Comparison of ENCODE assay signal across 15 mouse cellular contexts in genomic region chr3:103773508-103773907, GRCm38 (mm10). TPM values are rescaled to one million over a fixed set of nuclear protein-coding genes. Genes with fewer than 3 reads are reported as not detected.
DNase-seq lines count a peak whose midpoint lies in the region; ATAC-seq and TF ChIP-seq lines count a peak whose summit lies in the region.
"Had no signal": no experiment of that assay in that cellular context is flagged by ENCODE, and none has a peak within 500 bp of the region (broad histone marks: within the 10 kb centered on the region; RNA-seq: fewer than 3 reads in every experiment).

No protein-coding gene starts in this region.

- no peak for DNase-seq in heart, adult 8-10 months (ENCODE audit: low spot score)
- DNase-seq in lung, postnatal 0 days (ENCODE audit: low spot score) = no peak
- no peak for DNase-seq in lung, postnatal 14 days
- no peak for DNase-seq in MEL (ENCODE audit: low read depth, low spot score)
- DNase-seq in adrenal gland, adult 8-10 months = no peak
- no peak for DNase-seq in T-cell, adult 2 months (ENCODE audit: low spot score)
- DNase-seq: cerebellum, adult 8-10 months; liver, embryonic 13.5 days had no signal

- H3K9ac ChIP-seq in heart, embryonic 14.5 days (ENCODE audit: low read length) = peak overlapping the region; percentile 60; the same call in 1 of the 2 replicates
- H3K9ac ChIP-seq in lung, postnatal 0 days (replicated peaks; ENCODE audit: low read depth) = no peak overlapping the region
- no peak overlapping the region for H3K9ac ChIP-seq in MEL (ENCODE audit: control insufficient read depth, low read depth, low read length, poor library complexity, severe bottlenecking)
- H3K9ac ChIP-seq: liver, embryonic 13.5 days had no signal

- ATAC-seq in heart, embryonic 14.5 days (ENCODE audit: insufficient number of reproducible peaks, insufficient read depth, low FRiP score, low read depth) = no peak
- no peak for ATAC-seq in lung, postnatal 0 days
- peak; percentile 40 for ATAC-seq in megakaryocyte progenitor cell, adult 5-6 weeks (replicated peaks; ENCODE audit: poor library complexity)
- ATAC-seq: forebrain, embryonic 16.5 days had no signal

- peak overlapping the region; percentile 71 to 95 for H3K27ac ChIP-seq in heart, embryonic 14.5 days (replicated peaks in 1 of 2; ENCODE audit: control insufficient read depth in 1 of 2, insufficient read depth in 1 of 2, low read depth in 2 of 2, low read length in 2 of 2)
- H3K27ac ChIP-seq in lung, postnatal 0 days (ENCODE audit: low read length) = peak overlapping the region; percentile 22
- H3K27ac ChIP-seq in MEL (ENCODE audit: control insufficient read depth, low read depth, low read length) = peak overlapping the region; percentile 7; the same call in 1 of the 2 replicates
- H3K27ac ChIP-seq: liver, embryonic 13.5 days had no signal

- TF ChIP-seq EP300 in lung, postnatal 0 days (IDR thresholded peaks at IDR 0.05) = no peak
- no peak for TF ChIP-seq EP300 in MEL (IDR thresholded peaks at IDR 0.05; ENCODE audit: low read depth in 1 of 2, low read length in 2 of 2)

- no peaks in the 10 kb centered on the region for H3K9me3 ChIP-seq in heart, embryonic 14.5 days (ENCODE audit: control insufficient read depth, low read length)
- H3K9me3 ChIP-seq in lung, postnatal 0 days (ENCODE audit: low read length) = no peaks in the 10 kb centered on the region
- no peaks in the 10 kb centered on the region for H3K9me3 ChIP-seq in MEL (replicated peaks; ENCODE audit: insufficient read depth, low read length)
- H3K9me3 ChIP-seq: liver, embryonic 13.5 days had no signal

- peaks cover 12% of the 10 kb centered on the region; the same call in 1 of the 2 replicates for H3K79me2 ChIP-seq in MEL (ENCODE audit: control insufficient read depth, insufficient read depth, low read length, poor library complexity)

- H3K36me3 ChIP-seq in heart, embryonic 14.5 days (ENCODE audit: control insufficient read depth, insufficient read depth, low read length) = peaks cover 46% of the 10 kb centered on the region
- peaks cover 17% of the 10 kb centered on the region for H3K36me3 ChIP-seq in lung, postnatal 0 days (ENCODE audit: insufficient read depth, low read length)
- H3K36me3 ChIP-seq in MEL (ENCODE audit: control insufficient read depth in 1 of 2, insufficient read depth in 2 of 2, low read length in 2 of 2) = peaks cover 5 to 11% of the 10 kb centered on the region in 2 experiments

- WGBS in heart, embryonic 14.5 days = 80% methylated on average over 3 of the region's 3 CpGs
- WGBS in lung, postnatal 0 days = 61% methylated on average over 3 of the region's 3 CpGs

- H3K4me1 ChIP-seq in heart, embryonic 14.5 days (ENCODE audit: control insufficient read depth in 2 of 2, insufficient read depth in 2 of 2, low read length in 2 of 2) = peaks cover 10 to 29% of the 10 kb centered on the region in 2 experiments
- peaks cover 32% of the 10 kb centered on the region for H3K4me1 ChIP-seq in lung, postnatal 0 days (ENCODE audit: insufficient read depth, low read depth, low read length)
- peaks cover 0 to 4% of the 10 kb centered on the region in 2 experiments; a peak in 1 of 4 replicates for H3K4me1 ChIP-seq in MEL (ENCODE audit: control insufficient read depth in 1 of 2, insufficient read depth in 2 of 2, low read length in 2 of 2)

- no peak overlapping the region for H3K4me2 ChIP-seq in heart, embryonic 14.5 days (ENCODE audit: low read length)
- H3K4me2 ChIP-seq in lung, postnatal 0 days (replicated peaks; ENCODE audit: low read depth, low read length) = no peak overlapping the region
- H3K4me2 ChIP-seq: liver, embryonic 13.5 days had no signal

- no peak for TF ChIP-seq RAD21 in MEL (IDR thresholded peaks at IDR 0.05; ENCODE audit: low read depth, low read length)

- TF ChIP-seq CTCF in lung, postnatal 0 days (IDR thresholded peaks at IDR 0.05) = no peak
- no peak for TF ChIP-seq CTCF in MEL (IDR thresholded peaks at IDR 0.05 in 2 of 3, conservative IDR thresholded peaks at IDR 0.05 in 1 of 3; ENCODE audit: control insufficient read depth in 1 of 3, insufficient read depth in 1 of 3, low read depth in 2 of 3, low read length in 3 of 3, poor library complexity in 1 of 3, severe bottlenecking in 1 of 3)

- TF ChIP-seq POLR2A in MEL (IDR thresholded peaks at IDR 0.05; ENCODE audit: control insufficient read depth in 1 of 2, insufficient read depth in 1 of 2, low read depth in 1 of 2, low read length in 2 of 2, poor library complexity in 1 of 2) = no peak

- H3K27me3 ChIP-seq in heart, embryonic 14.5 days (ENCODE audit: control insufficient read depth, insufficient read depth, low read length) = no peaks in the 10 kb centered on the region
- no peaks in the 10 kb centered on the region for H3K27me3 ChIP-seq in lung, postnatal 0 days (replicated peaks; ENCODE audit: insufficient read depth, low read length)
- no peaks in the 10 kb centered on the region for H3K27me3 ChIP-seq in MEL (ENCODE audit: control insufficient read depth in 1 of 2, insufficient read depth in 2 of 2, low read length in 2 of 2)
- H3K27me3 ChIP-seq: liver, embryonic 13.5 days had no signal

- no peak overlapping the region for H3K4me3 ChIP-seq in heart, embryonic 14.5 days (ENCODE audit: control insufficient read depth in 1 of 2, insufficient read depth in 1 of 2, low read depth in 1 of 2, low read length in 2 of 2)
- H3K4me3 ChIP-seq in lung, postnatal 0 days (ENCODE audit: low read depth, low read length) = no peak overlapping the region
- H3K4me3 ChIP-seq in MEL (ENCODE audit: control insufficient read depth in 1 of 2, insufficient read depth in 1 of 2, low read depth in 2 of 2, low read length in 2 of 2) = no peak overlapping the region
- H3K4me3 ChIP-seq: liver, embryonic 13.5 days had no signal

TF ChIP-seq in MEL, 35 proteins besides CTCF, POLR2A, EP300 and RAD21 (continues in another document):
- no peak for TF ChIP-seq NELFE (IDR thresholded peaks at IDR 0.05; ENCODE audit: low read depth, low read length)
- TF ChIP-seq E2F4 (IDR thresholded peaks at IDR 0.05; ENCODE audit: borderline replicate concordance, low read depth, low read length) = no peak
- no peak for TF ChIP-seq USF2 (IDR thresholded peaks at IDR 0.05; ENCODE audit: borderline replicate concordance in 1 of 2, insufficient read depth in 1 of 2, low read depth in 1 of 2, low read length in 2 of 2)
- no peak for TF ChIP-seq GABPA (IDR thresholded peaks at IDR 0.05; ENCODE audit: low read depth, low read length)

RNA-seq across cellular contexts. Expression of gene Hipk1, which starts 17.9 kb away (rescaled TPM):
- 14.4 and 15.3 TPM in 2 replicates for polyA plus RNA-seq in heart, embryonic 14.5 days (2014; fragmentation: Nextera tagmentation; extraction: Ambion mirVana)
- 100 to 1,000 TPM in 1 of 4 experiments, 10 to 100 TPM in 3; 83.0 to 105 (median 93.9) TPM for total RNA-seq in heart, adult 8-10 months (2022)
- 13.8 and 14.1 TPM in 2 replicates for polyA plus RNA-seq in lung, postnatal 0 days (2015; fragmentation: Nextera tagmentation; extraction: Ambion mirVana)
- total RNA-seq in MEL (2012; rRNA removed) = 16.7 and 17.8 TPM in 2 replicates
- polyA plus RNA-seq in MEL (2012; ENCODE audit: insufficient read depth in 1 of 2, insufficient read length in 2 of 2, low read depth in 1 of 2, low replicate concordance in 2 of 2, missing spikeins in 1 of 2) = 10 to 100 TPM in 1 of 2 experiments, not detected in 1; 28.7 TPM
- total RNA-seq in megakaryocyte progenitor cell, adult 5-6 weeks (2015) = 141 and 146 TPM in 2 replicates
- total RNA-seq in megakaryocyte progenitor cell, adult 5-6 weeks (2017) = 68.5 and 76.9 TPM in 2 replicates
- total RNA-seq in adrenal gland, adult 8-10 months (2022) = 100 to 1,000 TPM; 103 to 160 (median 130) TPM

RNA-seq across cellular contexts. Expression of gene Gm10964, which starts 34.3 kb away (rescaled TPM):
- not detected in 2 replicates for polyA plus RNA-seq in heart, embryonic 14.5 days (2014; fragmentation: Nextera tagmentation; extraction: Ambion mirVana)
- total RNA-seq in heart, adult 8-10 months (2022) = not detected
- not detected in 2 replicates for polyA plus RNA-seq in lung, postnatal 0 days (2015; fragmentation: Nextera tagmentation; extraction: Ambion mirVana)
- total RNA-seq in MEL (2012; rRNA removed) = not detected in 2 replicates
- not detected for polyA plus RNA-seq in MEL (2012; ENCODE audit: insufficient read depth in 1 of 2, insufficient read length in 2 of 2, low read depth in 1 of 2, low replicate concordance in 2 of 2, missing spikeins in 1 of 2)
- not detected in 2 replicates for total RNA-seq in megakaryocyte progenitor cell, adult 5-6 weeks (2015)
- not detected in 2 replicates for total RNA-seq in megakaryocyte progenitor cell, adult 5-6 weeks (2017)
- total RNA-seq in adrenal gland, adult 8-10 months (2022) = not detected
- total RNA-seq: ES-E14 had no signal
- polyA plus RNA-seq: embryonic facial prominence, embryonic 11.5 days; forebrain, embryonic 16.5 days; hindbrain, embryonic 11.5 days; large intestine, adult 2 months; liver, embryonic 13.5 days had no signal

RNA-seq across cellular contexts. Expression of gene Olfml3, which starts 35.7 kb away (rescaled TPM):
- 23.5 and 27.4 TPM in 2 replicates for polyA plus RNA-seq in heart, embryonic 14.5 days (2014; fragmentation: Nextera tagmentation; extraction: Ambion mirVana)
- 1 to 10 TPM; 4.4 to 5.2 (median 5.0) TPM for total RNA-seq in heart, adult 8-10 months (2022)
- 98.3 and 105 TPM in 2 replicates for polyA plus RNA-seq in lung, postnatal 0 days (2015; fragmentation: Nextera tagmentation; extraction: Ambion mirVana)
- 0.03 and 0.08 TPM in 2 replicates for total RNA-seq in MEL (2012; rRNA removed)
- polyA plus RNA-seq in MEL (2012; ENCODE audit: insufficient read depth in 1 of 2, insufficient read length in 2 of 2, low read depth in 1 of 2, low replicate concordance in 2 of 2, missing spikeins in 1 of 2) = under 1 TPM in 1 of 2 experiments, not detected in 1; 0.18 TPM
- total RNA-seq in megakaryocyte progenitor cell, adult 5-6 weeks (2015) = 0.37 and 0.49 TPM in 2 replicates
- total RNA-seq in megakaryocyte progenitor cell, adult 5-6 weeks (2017) = 0.25 and 0.57 TPM in 2 replicates
- 10 to 100 TPM; 14.4 to 25.6 (median 20.0) TPM for total RNA-seq in adrenal gland, adult 8-10 months (2022)

RNA-seq across cellular contexts. Expression of gene Dclre1b, which starts 35.7 kb away (rescaled TPM):
- 19.8 and 23.6 TPM in 2 replicates for polyA plus RNA-seq in heart, embryonic 14.5 days (2014; fragmentation: Nextera tagmentation; extraction: Ambion mirVana)
- 1 to 10 TPM; 5.3 to 9.6 (median 7.2) TPM for total RNA-seq in heart, adult 8-10 months (2022)
- 15.6 and 18.0 TPM in 2 replicates for polyA plus RNA-seq in lung, postnatal 0 days (2015; fragmentation: Nextera tagmentation; extraction: Ambion mirVana)
- total RNA-seq in MEL (2012; rRNA removed) = 9.8 and 11.2 TPM in 2 replicates
- polyA plus RNA-seq in MEL (2012; ENCODE audit: insufficient read depth in 1 of 2, insufficient read length in 2 of 2, low read depth in 1 of 2, low replicate concordance in 2 of 2, missing spikeins in 1 of 2) = 10 to 100 TPM in 1 of 2 experiments, not detected in 1; 25.3 TPM
- 21.4 and 23.9 TPM in 2 replicates for total RNA-seq in megakaryocyte progenitor cell, adult 5-6 weeks (2015)
- 15.4 and 18.5 TPM in 2 replicates for total RNA-seq in megakaryocyte progenitor cell, adult 5-6 weeks (2017)
- 10 to 100 TPM; 11.2 to 14.7 (median 14.1) TPM for total RNA-seq in adrenal gland, adult 8-10 months (2022)

RNA-seq across cellular contexts. Expression of gene Ap4b1, which starts 35.8 kb away (rescaled TPM):
- 16.6 and 18.9 TPM in 2 replicates for polyA plus RNA-seq in heart, embryonic 14.5 days (2014; fragmentation: Nextera tagmentation; extraction: Ambion mirVana)
- 10 to 100 TPM; 14.0 to 16.6 (median 15.9) TPM for total RNA-seq in heart, adult 8-10 months (2022)
- polyA plus RNA-seq in lung, postnatal 0 days (2015; fragmentation: Nextera tagmentation; extraction: Ambion mirVana) = 15.1 and 16.3 TPM in 2 replicates
- 14.2 and 15.1 TPM in 2 replicates for total RNA-seq in MEL (2012; rRNA removed)
- 10 to 100 TPM in 1 of 2 experiments, not detected in 1; 20.2 TPM for polyA plus RNA-seq in MEL (2012; ENCODE audit: insufficient read depth in 1 of 2, insufficient read length in 2 of 2, low read depth in 1 of 2, low replicate concordance in 2 of 2, missing spikeins in 1 of 2)
- total RNA-seq in megakaryocyte progenitor cell, adult 5-6 weeks (2015) = 17.5 and 18.1 TPM in 2 replicates
- 17.9 and 20.7 TPM in 2 replicates for total RNA-seq in megakaryocyte progenitor cell, adult 5-6 weeks (2017)
- 10 to 100 TPM; 18.0 to 21.1 (median 20.2) TPM for total RNA-seq in adrenal gland, adult 8-10 months (2022)

Comparison
In these comparisons a context has a peak if more than half of its experiments do, and no peak if none do; other contexts are left out.
1. H3K27ac ChIP-seq: peak in every context shown above with its lines; median percentile 83 in heart, embryonic 14.5 days; 22 in lung, postnatal 0 days; 7 in MEL.